Mouse (Mus musculus) E14TG2a.4 (cell line): ENCODE measurements at regions not wholly inside any gene's neighbourhood (a gene's known extent, or its start where the extent isn't known, plus 50 kb on each side); places are given as distances from the start of the nearest gene placed in this dataset.

ENCODE experiments used
- CTCF ChIP-seq: conservative IDR thresholded peaks from 2 replicates; pipeline ENCODE4 v1.5.1; 2014; ENCODE audit warnings: low read length
- NANOG ChIP-seq: IDR thresholded peaks from 2 replicates; pipeline ENCODE4 v1.6.1; 2014; ENCODE audit warnings: borderline replicate concordance, low read length, mixed read lengths
- POU5F1 ChIP-seq: IDR thresholded peaks from 2 replicates; pipeline ENCODE4 v1.6.1; 2014; ENCODE audit warnings: low read length, borderline replicate concordance

DNA sequence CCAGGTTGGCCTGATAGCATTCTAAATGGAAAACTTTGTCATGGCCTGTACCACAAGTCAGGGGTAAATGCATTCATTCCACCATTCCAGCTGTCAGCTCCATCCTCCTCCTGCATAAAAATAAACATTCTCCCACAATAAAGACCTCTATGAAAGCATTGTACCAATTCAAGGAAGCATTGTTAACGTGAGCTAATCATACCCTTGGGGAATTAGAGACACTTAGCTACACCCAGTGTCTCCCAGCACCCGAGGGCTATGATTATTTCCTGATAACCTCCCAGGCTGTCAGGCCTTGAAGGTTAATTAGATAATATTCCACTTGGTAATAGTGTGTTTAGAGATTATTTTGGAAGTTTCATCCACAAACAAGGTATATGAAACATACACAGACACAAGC lies 182.1 kb downstream of the Ppp1r3a start:
- TF ChIP-seq NANOG (no peak), CTCF (no peak), POU5F1 (no peak)
